Mouse (Mus musculus) ES-E14 (cell line): ENCODE data around the gene Hpca. TPM values are rescaled to one million over a fixed set of nuclear protein-coding genes. Genes with fewer than 3 reads are reported as not detected.
A peak's percentile ranks its signal among the peaks of the same experiment; 100 is the strongest.

Experiments
- DNase-seq: peaks from one replicate; pipeline ENCODE4 v3.0.0-alpha.2; 2013; ENCODE audit warnings: low read depth, low spot score
- H3K27ac ChIP-seq: 2 replicates; pipeline ENCODE4 v1.5.1; 2012; ENCODE audit warnings: low read depth, mild to moderate bottlenecking, low read length, moderate library complexity, mixed read lengths; ENCODE audit not compliant: poor library complexity, insufficient read depth, severe bottlenecking
- H3K36me3 ChIP-seq: 2 replicates; pipeline ENCODE4 v1.6.1; 2012; ENCODE audit warnings: mild to moderate bottlenecking, low read length, moderate library complexity, mixed read lengths; ENCODE audit not compliant: control insufficient read depth, poor library complexity, insufficient read depth, severe bottlenecking
- H3K4me1 ChIP-seq, 2 experiments: fragments of 150-350 bp in 1 of 2; sonication (generic) in 1 of 2; 2 replicates each; pipeline ENCODE4 v1.6.1; 2012; ENCODE audit warnings: low read length in 2 of 2, mild to moderate bottlenecking in 1 of 2, mixed read lengths in 1 of 2; ENCODE audit not compliant: control insufficient read depth in 2 of 2, insufficient read depth in 2 of 2, poor library complexity in 1 of 2
- H3K4me3 ChIP-seq, 2 experiments: fragments of 150-350 bp in 1 of 2; sonication (generic) in 1 of 2; 2 replicates each; pipeline ENCODE4 v1.5.1; 2012; ENCODE audit warnings: low read length in 2 of 2, low read depth in 1 of 2, mild to moderate bottlenecking in 1 of 2, mixed read lengths in 1 of 2; ENCODE audit not compliant: insufficient read depth in 1 of 2, poor library complexity in 1 of 2, severe bottlenecking in 1 of 2
- H3K9ac ChIP-seq: 2 replicates; pipeline ENCODE4 v1.6.1; 2012; ENCODE audit warnings: low read depth, mild to moderate bottlenecking, low read length, mixed read lengths; ENCODE audit not compliant: poor library complexity, insufficient read depth, severe bottlenecking
- H3K9me3 ChIP-seq: fragments of 150-350 bp; sonication (generic); 2 replicates; pipeline ENCODE4 v1.6.1; 2012; ENCODE audit warnings: low read depth, mild to moderate bottlenecking, low read length; ENCODE audit not compliant: control insufficient read depth, insufficient read depth
- CHD2 ChIP-seq: IDR thresholded peaks from 2 replicates; pipeline ENCODE4 v1.6.1; 2014; ENCODE audit warnings: mild to moderate bottlenecking, low read depth, low read length, inconsistent platforms
- HCFC1 ChIP-seq: IDR thresholded peaks from 2 replicates; pipeline ENCODE4 v1.6.1; 2012; ENCODE audit warnings: low read length, inconsistent platforms, borderline replicate concordance; ENCODE audit not compliant: insufficient read depth
- MAFK ChIP-seq: IDR thresholded peaks from 2 replicates; pipeline ENCODE4 v1.6.1; 2014; ENCODE audit warnings: mild to moderate bottlenecking, low read depth, low read length, inconsistent platforms; ENCODE audit not compliant: insufficient read depth
- ZC3H11A ChIP-seq: IDR thresholded peaks from 2 replicates; pipeline ENCODE4 v1.6.1; 2012; ENCODE audit warnings: low read depth, mild to moderate bottlenecking, inconsistent platforms, low read length, borderline replicate concordance
- ZNF384 ChIP-seq: IDR thresholded peaks from 2 replicates; pipeline ENCODE4 v1.6.1; 2012; ENCODE audit warnings: low read depth, low read length, inconsistent platforms
- in situ Hi-C, 2 experiments: fragments of 600-800 bp; cut with MboI; formaldehyde crosslinking; loops; one replicate each; pipeline ENCODE4 v1.15.1; 2025; ENCODE audit warnings: low sequenced_read_pairs in 2 of 2, inconsistent platforms in 1 of 2; ENCODE audit not compliant: unreplicated experiment in 2 of 2
- total RNA-seq: library from RNA; depleted of rRNA; stranded (reverse); fragments of 300-350 nt; gene quantifications from 2 replicates; pipeline ENCODE4 v1.2.3, GENCODE M21; 2012

Gene Hpca
- total RNA-seq, 1 experiment = 4.4 TPM

GRCm38 (mm10) chr4:129136579-129137391 lies 14.9 kb upstream of the Hpca start, which contains the start of gene Fndc5:
TSS of gene Fndc5 (plus strand) at chr4:129136999.
- Histone ChIP-seq H3K9ac (peak within 1 kb of the TSS; percentile 67), H3K9me3 (no peaks in the 10 kb centered on the region), H3K4me1 (peaks cover 0 to 3% of the 10 kb centered on the region in 2 experiments; a peak in 2 of 4 replicates), H3K36me3 (no peaks in the 10 kb centered on the region), H3K4me3 (peak within 1 kb of the TSS; percentile 69 to 80), H3K27ac (no peak within 1 kb of the TSS)
- DNase-seq = no peak
- in situ Hi-C loops = no loop called here
- no peak for TF ChIP-seq HCFC1
- TF ChIP-seq MAFK = no peak
- TF ChIP-seq ZC3H11A = no peak
- TF ChIP-seq ZNF384 = no peak
- TF ChIP-seq CHD2 = no peak

DNA sequence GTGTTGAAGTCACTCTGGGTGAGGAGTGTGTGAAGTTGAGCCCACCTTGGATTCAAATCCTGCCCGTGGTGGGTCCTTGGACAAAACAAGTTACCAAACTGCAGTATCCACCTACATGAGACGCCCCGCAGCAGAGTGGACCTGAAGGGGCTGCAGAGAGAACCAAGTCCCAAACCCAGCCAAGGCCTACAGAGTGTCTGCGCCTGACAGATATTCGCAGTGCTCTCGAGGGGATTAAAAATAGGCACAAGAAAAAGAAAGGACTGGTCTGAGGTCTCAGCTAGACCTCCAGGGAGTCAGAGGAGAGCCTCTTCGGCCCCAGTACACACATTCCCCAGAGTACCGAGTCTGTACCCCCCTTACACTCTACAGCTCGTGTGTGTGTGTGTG lies 14.3 kb upstream of the Hpca start:
- in situ Hi-C loops = no loop called here
- DNase-seq = no peak
- H3K4me3 ChIP-seq = peak overlapping the region; percentile 64 to 80; a peak in 2 of 4 replicates
- H3K27ac ChIP-seq = no peak overlapping the region
- peaks cover 0 to 3% of the 10 kb centered on the region in 2 experiments; a peak in 2 of 4 replicates for H3K4me1 ChIP-seq
- TF ChIP-seq CHD2 = no peak
- H3K9me3 ChIP-seq = no peaks in the 10 kb centered on the region
- H3K36me3 ChIP-seq = no peaks in the 10 kb centered on the region
- no peak overlapping the region for H3K9ac ChIP-seq

- Histone ChIP-seq H3K9ac (no peak overlapping the region), H3K4me3 (no peak overlapping the region), H3K36me3 (no peaks in the 10 kb centered on the region), H3K27ac (no peak overlapping the region), H3K4me1 (peaks cover 0 to 3% of the 10 kb centered on the region in 2 experiments; a peak in 2 of 4 replicates), H3K9me3 (no peaks in the 10 kb centered on the region)
- DNase-seq = no peak
- in situ Hi-C loops = no loop called here
- TF ChIP-seq CHD2 (no peak), HCFC1 (no peak), ZC3H11A (no peak), ZNF384 (no peak)
These were observed 13.8 kb upstream of the Hpca start for GRCm38 (mm10) chr4:129135637-129136036.

- Histone ChIP-seq H3K27ac (no peak overlapping the region), H3K4me1 (peaks cover 0 to 7% of the 10 kb centered on the region in 2 experiments; a peak in 3 of 4 replicates), H3K9me3 (no peaks in the 10 kb centered on the region), H3K9ac (peak overlapping the region; percentile 41; the same call in 1 of the 2 replicates), H3K36me3 (no peaks in the 10 kb centered on the region), H3K4me3 (no peak overlapping the region)
- in situ Hi-C loops = no loop called here
- DNase-seq = peak; percentile 83
- TF ChIP-seq HCFC1 (no peak), ZC3H11A (no peak), ZNF384 (no peak), CHD2 (no peak), MAFK (no peak)
These were observed 13.2 kb upstream of the Hpca start for GRCm38 (mm10) chr4:129134799-129135585.
